Mouse (Mus musculus) T-helper 17 cell (primary cell): ENCODE measurements around the gene Serinc1.

ENCODE experiments used
- in situ Hi-C, 2 experiments: fragments of 300-600 bp; cut with MboI, MseI; formaldehyde crosslinking; loops; 1 replicate in 1 of 2; 2 replicates in 1 of 2; pipeline ENCODE4 v1.15.1; 2025; ENCODE audit warnings: high pct_unique_total_duplicates in 2 of 2

The Serinc1 gene

DNA sequence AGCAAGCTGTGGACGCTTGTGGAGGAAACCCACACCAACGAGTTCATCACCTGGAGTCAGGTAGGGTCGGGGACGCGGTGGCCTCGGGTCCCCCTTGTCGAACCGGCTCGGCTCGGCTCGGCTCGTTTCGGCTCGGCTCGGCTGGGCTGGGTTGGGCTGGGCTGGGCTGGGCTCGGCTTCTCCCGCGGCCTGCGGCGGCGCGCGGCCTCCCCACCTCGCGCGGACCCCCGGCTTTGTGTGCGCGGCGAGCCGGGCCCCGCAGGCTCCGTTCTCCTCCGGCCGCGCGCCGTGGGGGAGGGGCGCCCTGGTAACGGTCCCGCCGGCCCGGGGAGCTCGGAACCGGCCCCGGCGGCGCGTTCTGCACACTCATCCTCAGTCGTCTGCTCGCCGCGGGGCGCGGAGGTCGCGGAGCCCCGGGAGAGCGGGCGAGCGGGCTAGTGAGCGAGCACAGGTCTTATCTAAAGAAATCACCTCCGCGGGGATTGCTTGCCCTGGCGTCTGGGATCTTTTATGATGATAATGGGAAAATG is 45.7 kb downstream of the Serinc1 start:
- in situ Hi-C loops: loop anchor here (25.0 kb wide), 1 partner anchor 1374 kb away; the partner anchor contains the start of gene Msl3l2 (in 2 of the 2)

GRCm38 (mm10) chr10:57485908-57486541 is 46.3 kb downstream of the Serinc1 start, which contains the start of gene Hsf2:
Gene Hsf2 (plus strand): TSS chr10:57486385.
- in situ Hi-C loops: loop anchor here (25.0 kb wide), 1 partner anchor 1374 kb away; the partner anchor contains the start of gene Msl3l2 (in 2 of the 2)

GRCm38 (mm10) chr10:57484741-57485140 is 47.6 kb downstream of the Serinc1 start:
- in situ Hi-C loops: loop anchor here (25.0 kb wide), 1 partner anchor 1372 kb away; the partner anchor contains the start of gene Msl3l2 (in 2 of the 2)

DNA sequence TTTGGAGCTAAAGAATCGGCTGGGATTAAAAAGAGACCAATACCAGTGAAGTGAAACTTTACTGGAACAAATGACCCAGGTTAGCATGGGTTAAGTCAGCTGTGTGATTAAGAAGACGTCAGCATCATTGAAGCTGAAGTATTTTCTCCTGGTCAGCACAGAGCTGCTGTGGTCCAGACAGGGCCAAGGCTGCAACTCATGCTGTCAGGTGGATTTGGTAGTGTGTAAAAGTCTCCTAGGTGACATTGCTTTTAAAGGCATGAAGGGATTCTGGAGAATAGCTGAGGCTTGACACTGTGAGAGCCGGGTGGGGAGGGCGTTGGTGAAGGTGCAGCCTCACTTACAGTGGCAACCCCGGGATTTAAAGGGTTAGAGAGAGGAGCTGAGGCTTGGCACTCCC is 50.6 kb downstream of the Serinc1 start:
- in situ Hi-C loops: loop anchor here (25.0 kb wide), 1 partner anchor 1369 kb away; the partner anchor contains the start of gene Msl3l2 (in 2 of the 2)

DNA sequence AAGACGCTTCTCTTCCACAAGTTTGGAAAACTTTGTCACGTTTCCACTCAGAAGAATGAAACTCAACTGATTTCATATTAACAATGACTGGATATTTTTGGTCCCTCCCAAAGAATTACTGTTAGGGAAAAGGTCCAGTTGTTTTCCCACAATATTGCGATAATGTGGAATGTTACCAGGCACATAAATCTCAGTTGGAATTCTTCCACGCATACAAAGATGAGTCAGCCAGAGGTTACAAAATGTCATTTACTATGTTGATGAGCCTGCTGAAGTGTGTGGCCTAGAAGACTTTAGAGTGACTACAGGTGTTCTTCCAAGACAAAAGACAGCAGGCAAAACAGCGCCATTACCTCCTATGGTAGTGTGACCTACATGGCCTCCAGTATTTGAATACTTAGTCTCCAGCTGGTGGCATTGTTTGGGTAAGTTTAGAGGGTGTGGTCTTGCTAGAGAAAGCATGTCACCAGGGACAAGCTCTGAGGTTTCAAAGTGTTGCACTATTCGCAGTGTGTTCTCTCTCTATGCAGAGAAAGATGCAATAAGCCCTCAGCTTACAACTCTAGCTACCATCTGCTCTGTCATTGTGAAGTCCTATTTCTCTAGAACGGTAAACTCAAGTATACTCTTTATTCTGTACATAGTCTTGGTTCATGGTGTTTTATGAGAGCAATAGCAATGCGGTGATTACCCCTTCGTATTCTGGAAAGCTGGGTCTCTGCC is 55.0 kb downstream of the Serinc1 start:
- in situ Hi-C loops: loop anchor here (25.0 kb wide), 1 partner anchor 1365 kb away; the partner anchor contains the start of gene Msl3l2 (in 2 of the 2)
